Mouse (Mus musculus) cortical plate, adult 2 months (tissue): Measurements from ENCODE around the gene Ahdc1.

Experiments
- CTCF ChIP-seq: fragments of 200-500 bp; IDR thresholded peaks from 2 replicates; pipeline ENCODE4 v1.5.1; 2011; ENCODE audit warnings: mild to moderate bottlenecking, control low read depth, low read length; ENCODE audit not compliant: insufficient read depth; ENCODE audit errors: extremely low read depth
- POLR2A ChIP-seq: fragments of 200-500 bp; IDR thresholded peaks from 2 replicates; pipeline ENCODE4 v1.6.1; 2011; ENCODE audit warnings: mild to moderate bottlenecking, low read length, control low read depth; ENCODE audit not compliant: insufficient read depth; ENCODE audit errors: extremely low read depth

DNA sequence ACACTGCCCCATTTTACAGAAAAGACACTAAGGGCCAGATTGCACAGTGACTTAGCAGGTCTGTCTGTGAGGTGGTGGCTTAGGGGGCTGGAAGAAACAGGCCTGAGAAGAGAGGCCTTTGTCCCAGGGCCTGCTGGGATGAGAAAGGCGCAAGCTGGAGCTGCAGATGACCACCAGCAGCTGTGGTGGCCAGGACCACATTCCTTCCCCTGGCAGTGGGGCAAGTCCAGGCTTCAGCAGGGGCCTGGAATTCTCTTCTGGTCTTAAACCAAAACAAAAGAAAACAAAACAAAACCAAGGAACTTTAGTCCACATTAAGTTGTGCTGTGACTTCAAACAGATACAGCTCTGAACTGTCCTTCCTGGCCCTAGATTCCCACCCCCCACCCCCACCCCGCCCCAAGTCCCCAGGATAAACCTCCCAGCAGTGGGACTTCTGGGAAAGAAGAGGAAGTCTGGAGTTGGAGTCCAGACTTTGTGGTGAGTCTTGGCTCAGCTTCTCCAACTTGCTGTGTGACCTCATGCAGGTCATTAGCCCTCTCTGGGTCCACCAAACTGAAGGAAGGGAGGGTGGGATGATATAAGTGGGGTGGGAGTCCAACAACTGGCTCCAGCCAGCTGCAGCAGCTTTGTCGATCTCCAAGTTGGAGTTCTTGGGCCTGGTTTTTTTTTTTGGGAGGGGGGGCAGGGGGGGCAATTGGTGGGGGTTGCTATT is 105.9 kb downstream of the Ahdc1 start:
- TF ChIP-seq CTCF (no peak), POLR2A (no peak)
